Mouse (Mus musculus) natural killer cell, adult 2 months (primary cell): ENCODE data around the gene Cdcp2.

Experiments used
- DNase-seq, 2 experiments: peaks; one replicate each; pipeline ENCODE4 v3.0.0; 2022; ENCODE audit warnings: low spot score in 2 of 2

The Cdcp2 gene

GRCm38 (mm10) chr4:107096841-107097373 is at the start of gene Cdcp2:
Gene Cdcp2, plus strand, starts transcription at chr4:107096891.
- DNase-seq: no peak

- DNase-seq: no peak
Measured at GRCm38 (mm10) chr4:107047806-107048205, 48.9 kb upstream of the Cdcp2 start.

GRCm38 (mm10) chr4:107048568-107049162 is 48.0 kb upstream of the Cdcp2 start:
- no peak for DNase-seq

- no peak for DNase-seq
Measured at GRCm38 (mm10) chr4:107051889-107052288, 44.8 kb upstream of the Cdcp2 start.

- no peak for DNase-seq
Measured at GRCm38 (mm10) chr4:107052962-107053553, 43.6 kb upstream of the Cdcp2 start.

- DNase-seq: no peak
Measured at GRCm38 (mm10) chr4:107056088-107056487, 40.6 kb upstream of the Cdcp2 start.

GRCm38 (mm10) chr4:107058346-107058745 is 38.3 kb upstream of the Cdcp2 start:
- DNase-seq: no peak

- no peak for DNase-seq
Measured at GRCm38 (mm10) chr4:107058781-107059180, 37.9 kb upstream of the Cdcp2 start.

- no peak for DNase-seq
Measured at GRCm38 (mm10) chr4:107061560-107061959, 35.1 kb upstream of the Cdcp2 start.

- no peak for DNase-seq
Measured at GRCm38 (mm10) chr4:107063214-107063613, 33.5 kb upstream of the Cdcp2 start.

GRCm38 (mm10) chr4:107064394-107065098 is 32.1 kb upstream of the Cdcp2 start:
- no peak for DNase-seq

GRCm38 (mm10) chr4:107066252-107067124 is 30.2 kb upstream of the Cdcp2 start, which contains the start of the genes Mrpl37 and Cyb5rl:
Gene Mrpl37, minus strand, starts transcription at chr4:107066868.
Gene Cyb5rl, plus strand, starts transcription at chr4:107066988.
- peak; percentile 97 for DNase-seq

- peak in 1 of 2 experiments; percentile 6 for DNase-seq
Measured at GRCm38 (mm10) chr4:107067151-107067840, 29.4 kb upstream of the Cdcp2 start.

GRCm38 (mm10) chr4:107072343-107072742 is 24.3 kb upstream of the Cdcp2 start:
- no peak for DNase-seq

GRCm38 (mm10) chr4:107075456-107075855 is 21.2 kb upstream of the Cdcp2 start:
- DNase-seq: no peak

- no peak for DNase-seq
Measured at GRCm38 (mm10) chr4:107078894-107079293, 17.8 kb upstream of the Cdcp2 start.

GRCm38 (mm10) chr4:107079716-107080115 is 17.0 kb upstream of the Cdcp2 start:
- DNase-seq: no peak

GRCm38 (mm10) chr4:107082185-107082584 is 14.5 kb upstream of the Cdcp2 start:
- DNase-seq: no peak

- DNase-seq: no peak
Measured at GRCm38 (mm10) chr4:107083126-107083525, 13.6 kb upstream of the Cdcp2 start.

GRCm38 (mm10) chr4:107084343-107084742 is 12.3 kb upstream of the Cdcp2 start:
- DNase-seq: no peak

- DNase-seq: no peak
Measured at GRCm38 (mm10) chr4:107084858-107085257, 11.8 kb upstream of the Cdcp2 start.
